Mouse (Mus musculus) ES-E14 (cell line): ENCODE results near the gene Cox17.

Experiments
- CHD2 ChIP-seq: IDR thresholded peaks from 2 replicates; pipeline ENCODE4 v1.6.1; 2014; ENCODE audit warnings: mild to moderate bottlenecking, low read depth, low read length, inconsistent platforms
- HCFC1 ChIP-seq: IDR thresholded peaks from 2 replicates; pipeline ENCODE4 v1.6.1; 2012; ENCODE audit warnings: low read length, inconsistent platforms, borderline replicate concordance; ENCODE audit not compliant: insufficient read depth
- MAFK ChIP-seq: IDR thresholded peaks from 2 replicates; pipeline ENCODE4 v1.6.1; 2014; ENCODE audit warnings: mild to moderate bottlenecking, low read depth, low read length, inconsistent platforms; ENCODE audit not compliant: insufficient read depth
- ZC3H11A ChIP-seq: IDR thresholded peaks from 2 replicates; pipeline ENCODE4 v1.6.1; 2012; ENCODE audit warnings: low read depth, mild to moderate bottlenecking, inconsistent platforms, low read length, borderline replicate concordance
- ZNF384 ChIP-seq: IDR thresholded peaks from 2 replicates; pipeline ENCODE4 v1.6.1; 2012; ENCODE audit warnings: low read depth, low read length, inconsistent platforms

DNA sequence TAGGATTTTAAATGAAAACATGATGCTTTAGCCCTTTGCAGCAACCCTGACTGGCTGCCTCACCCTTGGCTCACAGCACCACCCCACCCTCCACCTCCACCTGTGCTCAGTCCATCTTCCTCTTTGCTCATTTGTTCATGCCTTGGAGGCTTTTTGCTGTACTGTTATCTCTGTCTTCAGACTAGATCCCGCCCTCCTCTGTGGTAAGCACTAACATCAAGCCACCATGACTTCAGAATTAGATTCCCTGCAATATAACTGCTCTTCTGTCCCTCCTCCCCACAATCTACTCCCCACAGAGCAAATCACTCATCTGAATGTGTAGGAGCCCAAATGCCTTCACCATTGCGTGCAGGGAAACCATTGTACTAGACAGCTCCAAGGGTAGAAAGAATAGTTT lies 36.9 kb downstream of the Cox17 start:
- TF ChIP-seq CHD2 (no peak), ZC3H11A (no peak), MAFK (no peak), HCFC1 (no peak), ZNF384 (no peak)
